Mouse (Mus musculus): ENCODE data around the gene Spata31d1c.

Spata31d1c gene

DNA sequence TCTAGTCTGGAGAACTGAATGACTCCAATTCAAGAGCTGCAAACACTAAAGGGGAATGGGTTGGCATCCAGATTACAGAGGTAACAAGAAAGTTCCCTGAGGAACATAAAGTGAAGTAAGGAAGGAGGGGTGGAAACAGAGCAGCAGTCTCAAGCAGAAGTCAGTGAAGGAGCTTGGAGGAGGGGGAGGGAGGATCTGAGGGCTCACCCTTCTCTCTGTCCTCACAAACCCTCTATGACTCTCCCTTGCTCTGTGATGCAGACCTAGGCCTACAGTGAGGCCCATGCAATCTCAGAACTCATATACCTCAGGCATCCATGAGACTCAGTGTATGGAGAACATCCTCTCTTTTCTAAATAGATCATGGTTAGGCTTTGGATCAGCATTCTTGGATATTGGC lies at the start of gene Spata31d1c:
Gene Spata31d1c (plus strand): TSS at position 301 of the 400 bp plus-strand sequence.
- DNase-seq (ENCODE audit: low read depth): no peak

DNA sequence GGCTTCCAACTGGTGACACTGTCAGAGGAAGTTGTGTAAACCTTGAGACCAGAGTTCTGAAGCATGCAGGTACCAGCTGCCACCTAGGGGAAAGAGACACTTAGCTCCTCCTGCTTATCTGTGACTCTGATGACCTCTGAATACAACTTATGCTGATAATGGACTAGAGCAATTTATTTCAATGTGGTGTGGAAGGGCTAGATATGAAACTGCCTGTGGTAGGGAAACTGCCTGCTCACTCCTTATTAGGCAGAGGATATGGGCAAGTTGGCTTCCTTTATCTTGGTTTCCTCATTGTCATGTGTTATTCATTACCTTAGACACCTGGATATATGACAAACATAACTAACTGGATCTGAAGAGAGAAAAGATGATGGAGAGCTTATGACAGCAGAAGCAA lies 44.0 kb upstream of the Spata31d1c start:
- DNase-seq (ENCODE audit: low read depth): no peak

DNA sequence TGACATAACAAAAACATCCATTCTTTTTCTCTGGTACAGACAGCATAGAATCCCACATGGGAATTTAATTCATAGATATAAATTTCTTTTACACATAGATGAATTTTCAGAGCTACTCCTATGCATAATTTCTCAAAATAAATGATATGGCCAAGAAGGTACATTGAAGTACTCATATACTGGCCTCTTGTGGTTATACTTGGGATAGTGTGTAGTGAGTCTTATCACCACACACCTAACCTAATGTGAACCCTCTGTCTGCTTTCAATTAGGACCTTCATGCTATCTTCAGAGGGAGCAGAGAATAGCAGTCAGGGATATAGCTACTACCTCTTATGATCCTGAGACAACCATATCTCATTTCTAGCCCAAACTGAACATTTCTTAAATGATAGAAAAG lies 27.4 kb upstream of the Spata31d1c start:
- DNase-seq (ENCODE audit: low read depth): no peak

DNA sequence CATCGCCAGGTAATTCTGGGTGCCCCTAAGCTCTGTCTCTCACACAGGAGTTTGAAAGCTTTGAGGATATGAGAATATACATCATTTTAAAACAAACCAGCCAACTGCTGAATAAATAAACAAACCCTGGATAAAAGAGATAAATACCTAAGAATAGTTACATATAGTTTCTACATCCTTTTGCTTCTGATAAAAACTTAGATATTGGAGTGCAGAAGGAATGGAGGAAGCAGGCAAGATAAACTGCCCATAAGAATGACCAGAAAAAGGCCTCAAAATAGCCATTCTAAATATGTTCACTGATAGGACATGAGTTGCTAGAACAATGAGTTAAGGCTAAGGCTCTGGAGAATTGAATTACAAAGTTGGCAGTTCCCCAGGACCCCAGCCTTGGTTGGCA lies 26.1 kb upstream of the Spata31d1c start:
- DNase-seq (ENCODE audit: low read depth): no peak

DNA sequence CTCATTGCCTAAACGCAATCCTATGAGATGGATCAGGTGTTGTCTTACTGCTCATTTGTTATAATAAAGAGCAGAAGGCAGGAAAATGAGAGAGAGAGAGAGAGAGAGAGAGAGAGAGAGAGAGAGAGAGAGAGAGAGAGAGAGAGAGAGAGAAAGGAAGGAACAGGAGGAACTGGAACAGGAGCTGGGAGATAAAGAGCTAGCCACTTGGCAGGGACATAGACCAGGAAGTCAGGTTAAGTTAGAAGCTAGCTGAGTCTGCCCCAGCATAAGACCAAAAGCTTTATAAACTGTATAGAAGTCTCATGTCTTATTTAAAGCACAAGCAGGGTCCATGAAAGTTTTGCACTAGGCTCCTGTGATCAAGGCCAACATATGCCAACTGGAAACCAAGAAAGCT lies 24.9 kb upstream of the Spata31d1c start:
- DNase-seq (ENCODE audit: low read depth): no peak

DNA sequence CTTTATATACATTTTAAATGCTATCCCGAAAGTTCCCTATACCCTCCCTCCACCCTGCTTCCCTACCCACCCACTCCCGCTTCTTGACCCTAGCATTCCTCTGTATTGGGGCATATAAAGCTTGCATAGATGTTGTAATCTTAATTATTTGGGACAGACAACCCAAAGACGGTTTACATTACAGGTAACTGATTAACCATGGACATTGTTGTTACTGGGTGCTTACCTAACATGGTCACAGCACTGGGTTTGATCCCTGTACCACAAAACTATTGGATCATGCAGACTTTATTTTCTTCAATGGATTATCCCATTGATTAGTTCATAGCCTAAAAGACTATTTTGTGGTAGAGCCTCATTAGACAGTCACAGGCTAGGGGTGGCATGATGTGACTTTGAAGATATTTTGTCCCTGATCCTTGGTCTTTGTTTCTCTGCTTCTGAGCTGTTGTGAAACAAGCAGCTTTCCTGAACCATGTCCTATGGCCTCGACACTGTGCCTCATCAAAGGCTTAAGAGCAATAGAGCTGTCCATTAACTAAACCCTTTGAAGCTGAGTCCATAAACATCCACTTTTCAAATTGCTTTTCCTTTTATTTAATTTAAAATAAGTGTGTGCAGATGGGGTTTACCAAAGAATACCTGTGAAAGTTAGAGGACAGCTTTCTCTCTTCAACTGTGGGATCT lies 21.7 kb upstream of the Spata31d1c start:
- DNase-seq (ENCODE audit: low read depth): no peak

DNA sequence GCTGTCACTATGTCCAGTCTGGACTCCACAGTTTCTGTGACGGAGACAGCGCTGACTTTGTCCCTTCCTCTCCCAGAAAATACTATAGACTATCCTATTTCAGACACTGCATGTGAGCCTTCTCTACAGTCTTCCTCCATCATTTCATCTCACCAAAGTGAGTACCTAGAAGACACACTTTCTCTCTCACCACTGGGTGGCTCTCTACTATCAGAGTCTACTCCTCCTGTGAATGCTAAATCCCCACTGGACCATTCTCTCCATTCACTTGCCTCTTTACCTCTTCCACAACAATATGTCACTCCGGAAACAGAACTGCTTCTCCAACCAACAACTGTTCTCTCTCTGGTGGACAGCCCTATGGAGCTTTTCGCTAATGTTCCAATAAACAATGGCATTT lies 2.2 kb downstream of the Spata31d1c start:
- DNase-seq (ENCODE audit: low read depth): peak; percentile 2

DNA sequence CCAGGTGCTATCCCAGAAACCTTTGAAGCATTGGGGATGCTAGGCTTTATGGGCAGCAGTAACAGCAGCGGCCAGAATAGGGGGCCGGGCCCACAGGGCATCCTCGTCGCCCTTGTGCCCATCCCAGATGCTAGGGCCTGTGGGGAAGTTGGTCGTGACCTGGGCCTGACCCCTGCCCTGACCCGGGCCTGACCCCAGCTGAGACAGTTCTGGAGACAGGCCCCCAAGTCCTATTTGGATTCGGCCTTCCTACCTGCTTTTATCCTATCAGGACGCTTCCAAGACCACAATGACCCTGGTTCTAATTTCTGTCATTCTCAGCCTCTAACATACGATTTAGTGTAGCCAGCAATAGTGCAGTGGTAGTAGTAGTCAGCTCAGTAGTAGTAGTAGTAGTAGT lies 19.8 kb downstream of the Spata31d1c start, which contains the start of gene Prss47:
Gene Prss47 (minus strand): TSS at position 101 of the 400 bp plus-strand sequence.
- DNase-seq (ENCODE audit: low read depth): no peak

DNA sequence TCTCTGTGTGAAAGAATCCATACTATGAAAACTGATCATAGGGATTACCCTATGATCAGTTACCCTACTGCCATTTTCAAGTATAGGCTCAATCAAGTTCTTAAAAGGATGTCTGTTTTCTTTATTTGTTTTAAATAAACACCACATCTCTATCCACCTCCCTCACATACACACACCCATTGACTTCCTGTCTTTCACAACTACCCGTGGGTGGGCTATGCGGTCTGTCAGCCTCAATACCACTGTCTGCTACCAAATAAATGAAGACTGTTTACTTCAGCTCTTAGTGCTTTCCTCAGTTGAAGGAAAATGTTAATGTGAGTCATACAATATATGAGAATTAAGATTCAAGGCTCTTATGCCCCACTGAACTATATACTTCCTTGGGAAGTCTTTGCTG lies 37.1 kb downstream of the Spata31d1c start:
- no peak for DNase-seq (ENCODE audit: low read depth)
